Mouse (Mus musculus) lung, postnatal 0 days (tissue): ENCODE data around the gene Cox4i1.

Experiments
- CTCF ChIP-seq: IDR thresholded peaks from 2 replicates; pipeline ENCODE4 v1.5.1; 2016; ENCODE audit warnings: antibody characterized with exemption, mild to moderate bottlenecking
- EP300 ChIP-seq: IDR thresholded peaks from 2 replicates; pipeline ENCODE4 v1.6.1; 2016; ENCODE audit warnings: antibody characterized with exemption, mild to moderate bottlenecking, control low read depth

DNA sequence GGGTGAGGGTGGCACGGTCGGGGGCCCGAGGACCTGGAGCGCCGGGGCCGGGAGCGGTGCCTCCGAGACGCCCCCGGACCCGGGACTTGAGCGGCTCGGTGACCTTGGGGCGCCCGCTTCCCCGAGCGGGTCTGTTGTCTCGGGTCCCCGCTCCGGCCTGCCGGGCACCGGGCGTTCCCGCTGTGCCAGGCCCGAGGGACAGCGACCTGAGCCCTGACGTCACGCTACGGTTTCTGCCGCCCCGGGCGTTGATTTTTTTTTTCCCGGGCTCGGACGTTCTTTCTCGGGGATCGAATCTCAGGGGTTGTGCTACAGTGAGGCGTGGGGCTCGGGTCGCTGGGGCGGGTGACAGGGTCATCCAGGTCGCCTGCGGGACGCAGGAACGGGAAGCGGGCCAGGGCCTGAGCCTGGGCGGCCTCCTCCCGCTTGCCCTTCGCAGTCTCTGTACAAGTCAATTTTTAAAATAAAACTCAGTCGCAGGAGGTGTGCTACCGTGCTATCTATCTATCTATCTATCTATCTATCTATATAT lies 418 bp downstream of the Cox4i1 start, which contains the start of gene Emc8:
- TF ChIP-seq CTCF (no peak), EP300 (no peak)
